Mouse (Mus musculus) embryonic facial prominence, embryonic 14.5 days (tissue): ENCODE measurements around the gene Apobec3. TPM values are rescaled to one million over a fixed set of nuclear protein-coding genes. Genes with fewer than 3 reads are reported as not detected.

Experiments
- ATAC-seq: fragments of 200-750 bp; cut with Nextera tagmentation; 2 replicates; pipeline ENCODE4 v1.8.0; 2017; ENCODE audit warnings: low read depth, moderate number of reproducible peaks, moderate TSS enrichment
- DNase-seq: peaks from one replicate; pipeline ENCODE4 v3.0.0-alpha.2; 2015; ENCODE audit warnings: low spot score
- H3K27ac ChIP-seq: fragments of 300-500 bp; sonication (generic); replicated peaks from 2 replicates; pipeline ENCODE4 v1.5.1; 2014; ENCODE audit warnings: low read depth, mild to moderate bottlenecking, low read length, moderate library complexity
- H3K27me3 ChIP-seq: fragments of 300-500 bp; sonication (generic); replicated peaks from 2 replicates; pipeline ENCODE4 v1.6.1; 2014; ENCODE audit warnings: low read length; ENCODE audit not compliant: control insufficient read depth, insufficient read depth
- H3K36me3 ChIP-seq: fragments of 300-500 bp; sonication (generic); 2 replicates; pipeline ENCODE4 v1.6.1; 2014; ENCODE audit warnings: low read length, mixed read lengths; ENCODE audit not compliant: control insufficient read depth, insufficient read depth
- H3K4me1 ChIP-seq: fragments of 300-500 bp; sonication (generic); 2 replicates; pipeline ENCODE4 v1.6.1; 2014; ENCODE audit warnings: antibody characterized with exemption, low read length; ENCODE audit not compliant: control insufficient read depth, insufficient read depth
- H3K4me2 ChIP-seq: fragments of 300-500 bp; sonication (generic); 2 replicates; pipeline ENCODE4 v1.6.1; 2014; ENCODE audit warnings: low read depth, mild to moderate bottlenecking, low read length, moderate library complexity, mixed read lengths
- H3K4me3 ChIP-seq: fragments of 300-500 bp; sonication (generic); 2 replicates; pipeline ENCODE4 v1.5.1; 2014; ENCODE audit warnings: low read depth, mild to moderate bottlenecking, low read length
- H3K9ac ChIP-seq: fragments of 300-500 bp; sonication (generic); 2 replicates; pipeline ENCODE4 v1.6.1; 2014; ENCODE audit warnings: low read depth, mild to moderate bottlenecking, low read length, moderate library complexity, mixed read lengths
- H3K9me3 ChIP-seq: fragments of 300-500 bp; sonication (generic); 2 replicates; pipeline ENCODE4 v1.6.1; 2016; ENCODE audit warnings: low read length; ENCODE audit not compliant: control insufficient read depth
- WGBS: fragments of 180-500 bp; shearing (Covaris S2); extraction: QIAGEN DNeasy Blood & Tissue Kit; methylation state at CpG from one replicate; pipeline ENCODE4 v1.1.7; 2014; 5-methylcytosine and 5-hydroxymethylcytosine counted together
- polyA plus RNA-seq: library from polyadenylated mRNA; unstranded; fragments of >200 nt; fragmentation: Nextera tagmentation; extraction: Ambion mirVana; gene quantifications from 2 replicates; pipeline ENCODE4 v1.2.1, GENCODE M21; 2014

The Apobec3 gene
- polyA plus RNA-seq, 1 experiment from 2014 or later, result 17.3 TPM

DNA sequence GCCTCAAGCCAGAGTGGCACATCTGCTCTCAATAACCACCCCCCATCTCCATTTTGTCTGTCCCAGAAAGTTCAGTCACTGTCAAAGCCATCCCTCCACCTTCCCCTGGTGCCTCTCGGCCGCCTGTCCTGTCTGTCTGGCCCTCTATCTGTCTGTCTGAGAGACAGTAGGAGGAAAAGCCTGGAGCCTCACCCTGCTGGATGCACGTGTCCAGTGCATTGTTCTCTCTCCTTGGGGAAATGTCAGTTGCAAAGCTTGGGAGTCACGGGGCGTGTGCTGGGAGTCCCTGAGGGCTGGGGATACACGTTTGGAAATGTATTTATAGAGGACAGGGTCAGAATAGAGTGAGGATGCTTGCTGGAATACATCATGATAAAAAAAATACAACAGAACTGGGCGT lies 62.0 kb downstream of the Apobec3 start:
- no peak overlapping the region for H3K4me3 ChIP-seq
- 59% methylated on average over 7 of the region's 7 CpGs for WGBS
- no peak overlapping the region for H3K27ac ChIP-seq
- H3K27me3 ChIP-seq, result no peaks in the 10 kb centered on the region
- no peak overlapping the region for H3K9ac ChIP-seq
- ATAC-seq (no peak), DNase-seq (no peak)
- H3K4me1 ChIP-seq, result peaks cover 29% of the 10 kb centered on the region
- no peak overlapping the region for H3K4me2 ChIP-seq
- H3K9me3 ChIP-seq, result no peaks in the 10 kb centered on the region
- no peaks in the 10 kb centered on the region for H3K36me3 ChIP-seq

DNA sequence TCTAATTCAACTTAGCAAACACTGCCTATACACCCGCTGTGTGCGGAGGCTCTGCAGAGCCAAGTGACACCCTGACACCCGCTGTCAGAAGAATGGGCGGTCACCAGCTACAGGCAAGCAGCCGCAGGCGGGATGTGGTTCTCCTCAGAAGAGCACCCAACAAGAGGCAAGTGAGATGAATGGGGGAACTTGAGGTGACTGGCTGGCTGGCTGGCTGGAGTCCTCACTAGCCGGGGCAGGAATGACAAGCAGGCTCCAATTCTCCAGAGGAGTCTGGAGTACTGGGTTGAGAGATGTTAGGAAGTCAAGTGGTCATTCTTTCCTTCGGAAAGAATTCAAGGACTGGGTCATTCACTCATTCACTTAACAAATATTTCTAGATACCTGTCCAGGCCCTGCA lies 65.1 kb downstream of the Apobec3 start:
- ATAC-seq (no peak), DNase-seq (no peak)
- Histone ChIP-seq H3K27me3 (no peaks in the 10 kb centered on the region), H3K9me3 (no peaks in the 10 kb centered on the region), H3K4me2 (no peak overlapping the region), H3K4me1 (peaks cover 9% of the 10 kb centered on the region), H3K27ac (no peak overlapping the region), H3K4me3 (no peak overlapping the region), H3K9ac (no peak overlapping the region), H3K36me3 (no peaks in the 10 kb centered on the region)
- 88% methylated on average over 8 of the region's 8 CpGs for WGBS

DNA sequence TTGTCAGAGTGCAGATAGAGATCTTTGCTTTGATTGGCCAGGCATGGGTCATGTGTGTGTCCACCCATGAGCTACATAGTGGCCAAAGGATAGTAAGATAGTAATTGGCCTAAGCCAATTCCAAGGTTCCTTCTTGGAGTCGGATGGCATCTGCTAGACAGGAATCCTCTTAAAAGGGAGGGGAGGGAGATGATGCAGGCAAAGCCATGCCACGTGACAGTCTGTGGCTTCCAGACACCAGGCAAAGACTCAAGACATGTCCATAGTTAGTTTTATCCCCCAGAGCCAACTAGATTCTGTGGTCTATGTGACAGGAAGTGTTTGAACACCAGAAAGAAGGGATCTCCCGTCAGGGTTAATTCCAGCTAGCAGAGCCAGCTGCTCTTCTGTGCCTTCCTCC lies 67.0 kb downstream of the Apobec3 start:
- no peaks in the 10 kb centered on the region for H3K9me3 ChIP-seq
- no peaks in the 10 kb centered on the region for H3K36me3 ChIP-seq
- no peaks in the 10 kb centered on the region for H3K27me3 ChIP-seq
- no peak for ATAC-seq
- peak; percentile 10 for DNase-seq
- H3K4me1 ChIP-seq, result no peaks in the 10 kb centered on the region
- H3K9ac ChIP-seq, result no peak overlapping the region
- 27% methylated on average over 3 of the region's 3 CpGs for WGBS
- no peak overlapping the region for H3K4me3 ChIP-seq
- no peak overlapping the region for H3K4me2 ChIP-seq
- H3K27ac ChIP-seq, result no peak overlapping the region

DNA sequence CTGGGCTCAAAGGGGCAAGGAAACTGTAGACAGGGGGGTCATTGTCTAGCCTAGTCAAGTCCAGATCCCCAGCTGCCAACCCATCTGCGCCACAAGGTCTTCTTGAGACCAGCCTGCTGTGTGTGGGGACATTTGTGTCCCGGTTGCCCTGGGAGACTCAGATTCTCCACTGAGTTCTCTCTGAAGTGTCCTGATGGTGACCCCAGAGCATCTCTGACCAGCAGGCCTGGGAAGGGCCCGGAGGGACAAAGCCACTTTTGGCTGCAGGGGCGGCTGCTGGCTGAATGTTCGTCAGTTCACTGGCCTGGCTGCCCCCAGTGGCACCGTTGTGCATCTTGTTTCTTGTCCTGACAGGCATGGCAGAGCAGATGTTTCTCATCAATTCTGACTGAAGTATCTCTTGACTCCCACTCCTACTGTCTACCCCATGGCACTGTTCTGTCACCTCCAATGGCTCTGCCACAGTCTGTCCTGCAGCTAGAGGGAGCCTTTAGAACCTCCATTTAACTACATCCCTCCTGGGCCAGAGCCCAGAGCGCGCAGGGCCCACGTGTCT lies 70.0 kb downstream of the Apobec3 start:
- Histone ChIP-seq H3K36me3 (no peaks in the 10 kb centered on the region), H3K27ac (no peak overlapping the region), H3K27me3 (no peaks in the 10 kb centered on the region), H3K9ac (no peak overlapping the region), H3K4me2 (no peak overlapping the region), H3K9me3 (no peaks in the 10 kb centered on the region), H3K4me3 (no peak overlapping the region), H3K4me1 (no peaks in the 10 kb centered on the region)
- 50% methylated on average over 9 of the region's 9 CpGs for WGBS
- DNase-seq (peak; percentile 23), ATAC-seq (peak; percentile 44; the same call in 1 of the 2 replicates)

DNA sequence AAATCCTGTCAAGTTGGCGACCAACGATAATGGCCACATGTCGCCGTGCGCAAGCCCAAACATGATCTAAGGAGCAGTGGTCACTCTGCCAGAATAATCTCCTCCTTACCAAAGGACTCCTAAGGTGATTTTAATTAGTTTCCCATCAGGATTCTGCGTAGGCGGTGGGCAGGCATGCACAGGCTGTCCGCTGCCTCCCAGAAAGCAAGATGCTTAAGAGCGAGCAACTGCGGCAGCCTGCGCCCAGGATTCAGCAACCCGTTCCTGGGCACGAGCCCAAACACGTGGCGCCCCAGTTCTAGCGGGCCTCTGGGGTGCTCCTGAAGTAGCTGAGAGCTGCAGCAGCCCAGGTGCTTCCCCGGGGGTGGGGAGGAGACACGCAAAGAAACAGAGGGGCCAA lies 71.2 kb downstream of the Apobec3 start:
- DNase-seq (no peak), ATAC-seq (no peak)
- no peaks in the 10 kb centered on the region for H3K9me3 ChIP-seq
- no peak overlapping the region for H3K4me2 ChIP-seq
- WGBS, result 83% methylated on average over 18 of the region's 18 CpGs
- H3K4me3 ChIP-seq, result no peak overlapping the region
- H3K4me1 ChIP-seq, result no peaks in the 10 kb centered on the region
- H3K27me3 ChIP-seq, result no peaks in the 10 kb centered on the region
- no peaks in the 10 kb centered on the region for H3K36me3 ChIP-seq
- no peak overlapping the region for H3K9ac ChIP-seq
- H3K27ac ChIP-seq, result no peak overlapping the region

DNA sequence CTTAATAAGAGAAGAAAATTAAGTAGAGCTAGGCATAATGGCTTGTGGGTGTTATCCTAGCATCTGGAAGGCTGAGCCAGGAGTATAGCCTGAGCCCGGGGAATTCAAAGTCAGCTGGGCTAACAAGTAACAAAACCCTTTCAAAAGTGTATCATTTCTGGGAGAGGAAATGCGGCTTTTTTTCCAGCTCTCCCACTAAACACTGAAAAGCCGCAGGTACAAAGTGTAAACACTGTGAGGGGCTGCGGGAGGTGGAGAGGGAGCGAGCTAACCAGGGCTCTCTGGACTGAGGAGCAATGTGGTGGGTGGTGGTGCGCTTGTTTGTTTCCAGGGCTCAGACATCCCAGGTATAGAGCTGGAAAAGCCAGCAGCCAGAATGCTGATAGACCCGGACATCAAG lies 72.9 kb downstream of the Apobec3 start:
- no peak overlapping the region for H3K9ac ChIP-seq
- H3K36me3 ChIP-seq, result no peaks in the 10 kb centered on the region
- no peak overlapping the region for H3K27ac ChIP-seq
- no peaks in the 10 kb centered on the region for H3K27me3 ChIP-seq
- no peak overlapping the region for H3K4me2 ChIP-seq
- no peaks in the 10 kb centered on the region for H3K9me3 ChIP-seq
- no peak overlapping the region for H3K4me3 ChIP-seq
- WGBS, result 84% methylated on average over 7 of the region's 7 CpGs
- H3K4me1 ChIP-seq, result no peaks in the 10 kb centered on the region
- DNase-seq (no peak), ATAC-seq (no peak)

Other genes with a start within 250 kb of the Apobec3 start
- 0.85 and 1.3 TPM in 2 replicates for gene Fam227a, start 232.7 kb upstream of the Apobec3 start, polyA plus RNA-seq
- 47.4 and 52.3 TPM in 2 replicates for gene Cby1, start 232.5 kb upstream of the Apobec3 start, polyA plus RNA-seq
- gene Tomm22, start 220.8 kb upstream of the Apobec3 start, polyA plus RNA-seq, result 208 and 234 TPM in 2 replicates
- 19.0 and 19.9 TPM in 2 replicates for gene Josd1, start 203.7 kb upstream of the Apobec3 start, polyA plus RNA-seq
- 27.2 and 28.4 TPM in 2 replicates for gene Gtpbp1, start 200.8 kb upstream of the Apobec3 start, polyA plus RNA-seq
- gene Sun2, start 149.1 kb upstream of the Apobec3 start, polyA plus RNA-seq, result 5.9 and 6.4 TPM in 2 replicates
- gene Dnal4, start 113.8 kb upstream of the Apobec3 start, polyA plus RNA-seq, result 50.0 and 59.5 TPM in 2 replicates
- gene Nptxr, start 86.9 kb upstream of the Apobec3 start, polyA plus RNA-seq, result 3.2 and 3.4 TPM in 2 replicates
- 0.80 TPM in 1 of 2 replicates, not detected in the other for gene Npcd, start 57.4 kb upstream of the Apobec3 start, polyA plus RNA-seq
- gene Cbx6, start 57.0 kb upstream of the Apobec3 start, polyA plus RNA-seq, result 50.2 and 54.4 TPM in 2 replicates
- gene Cbx7, start 79.5 kb downstream of the Apobec3 start, polyA plus RNA-seq, result 1.5 and 1.8 TPM in 2 replicates
- gene Pdgfb, start 123.3 kb downstream of the Apobec3 start, polyA plus RNA-seq, result 6.1 and 6.7 TPM in 2 replicates
- 10.3 and 10.5 TPM in 2 replicates for gene Syngr1, start 199.7 kb downstream of the Apobec3 start, polyA plus RNA-seq
- 1,242 and 1,346 TPM in 2 replicates for gene Rpl3, start 200.2 kb downstream of the Apobec3 start, polyA plus RNA-seq
- 27.6 and 36.3 TPM in 2 replicates for gene Tab1, start 241.5 kb downstream of the Apobec3 start, polyA plus RNA-seq